Mouse (Mus musculus): ENCODE results near the gene Insl6. TPM values are rescaled to one million over a fixed set of nuclear protein-coding genes. Genes with fewer than 3 reads are reported as not detected.

The Insl6 gene
- total RNA-seq, 2 experiments from 2014 or later, result 0.80 to 0.83 TPM

DNA sequence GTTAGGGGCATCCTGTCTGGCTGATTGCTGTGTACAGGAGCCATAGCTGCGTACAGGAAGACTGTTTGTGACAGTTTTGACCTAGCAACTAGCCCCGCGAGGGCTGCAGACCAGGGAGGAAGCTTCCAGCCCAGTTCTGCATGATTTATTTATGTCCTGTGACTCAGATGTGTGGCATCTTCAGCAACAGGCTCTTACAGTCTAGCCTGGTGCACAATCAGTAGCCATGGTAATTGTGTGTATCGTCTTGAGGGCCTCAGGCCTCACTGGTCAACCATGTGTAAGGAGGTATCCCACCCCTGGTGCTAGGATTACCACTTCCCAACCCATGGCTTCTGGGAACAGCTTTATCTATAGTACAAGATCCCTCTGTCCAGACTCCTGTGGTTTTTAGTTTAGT, 32.6 kb downstream of the Insl6 start:
- no peak for DNase-seq (ENCODE audit: low spot score in 2 of 2)

GRCm38 (mm10) chr19:29291532-29291931, 33.6 kb downstream of the Insl6 start:
- no peak for DNase-seq (ENCODE audit: low spot score in 2 of 2)

DNA sequence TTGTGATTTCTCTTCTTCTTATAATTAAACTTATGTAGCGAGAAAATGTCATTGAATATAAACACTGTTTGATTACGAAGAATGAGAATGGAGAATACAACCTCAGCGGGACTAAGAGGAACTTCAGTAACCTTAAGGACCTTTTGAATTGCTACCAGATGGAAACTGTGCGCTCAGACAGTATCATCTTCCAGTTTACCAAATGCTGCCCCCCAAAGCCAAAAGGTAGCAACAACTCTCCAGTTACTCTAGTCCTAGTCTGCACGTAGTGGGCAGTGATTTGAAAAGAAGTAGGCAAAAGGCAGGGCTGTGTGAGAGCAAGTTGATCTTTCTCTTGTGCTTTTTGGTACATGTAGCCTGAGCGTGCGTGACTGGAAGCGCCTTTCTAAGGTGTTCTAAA, 37.3 kb downstream of the Insl6 start:
- no peak for DNase-seq (ENCODE audit: low spot score in 2 of 2)

GRCm38 (mm10) chr19:29285451-29285869, 39.7 kb downstream of the Insl6 start:
- DNase-seq (ENCODE audit: low spot score in 2 of 2), result no peak

DNA sequence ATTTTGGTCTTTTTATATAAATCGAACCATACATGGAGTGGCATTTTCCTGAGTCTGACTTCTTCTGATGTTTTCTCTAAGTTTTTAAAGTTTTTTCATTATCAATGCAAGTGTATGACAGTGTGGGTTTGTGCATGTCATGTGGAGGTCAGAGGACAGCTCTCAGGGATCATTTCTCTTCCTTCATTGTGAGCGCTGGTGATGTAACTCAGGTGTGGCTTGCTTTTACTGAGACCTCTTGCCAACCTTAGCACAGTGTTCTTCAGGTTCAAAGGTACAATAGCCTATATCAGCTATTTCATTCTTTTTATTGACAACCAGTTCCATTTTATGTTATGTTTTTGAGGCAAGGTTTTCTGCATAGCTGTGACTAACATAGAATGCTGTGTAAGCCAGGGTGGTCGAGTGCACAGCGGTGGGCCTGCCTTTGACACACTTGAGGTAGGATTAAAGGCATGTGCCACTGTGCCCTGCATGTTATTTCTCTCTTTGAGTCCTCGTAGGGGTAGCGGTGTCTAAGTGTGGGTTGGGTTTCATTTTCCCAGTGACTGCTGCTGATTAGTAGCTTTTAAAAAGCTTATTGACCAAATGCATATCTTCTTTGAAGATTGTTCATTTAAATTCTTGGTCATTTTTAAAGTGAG, 46.1 kb downstream of the Insl6 start:
- DNase-seq (ENCODE audit: low spot score in 2 of 2), result no peak

GRCm38 (mm10) chr19:29276414-29276813, 48.7 kb downstream of the Insl6 start:
- DNase-seq (ENCODE audit: low spot score in 2 of 2), result no peak

DNA sequence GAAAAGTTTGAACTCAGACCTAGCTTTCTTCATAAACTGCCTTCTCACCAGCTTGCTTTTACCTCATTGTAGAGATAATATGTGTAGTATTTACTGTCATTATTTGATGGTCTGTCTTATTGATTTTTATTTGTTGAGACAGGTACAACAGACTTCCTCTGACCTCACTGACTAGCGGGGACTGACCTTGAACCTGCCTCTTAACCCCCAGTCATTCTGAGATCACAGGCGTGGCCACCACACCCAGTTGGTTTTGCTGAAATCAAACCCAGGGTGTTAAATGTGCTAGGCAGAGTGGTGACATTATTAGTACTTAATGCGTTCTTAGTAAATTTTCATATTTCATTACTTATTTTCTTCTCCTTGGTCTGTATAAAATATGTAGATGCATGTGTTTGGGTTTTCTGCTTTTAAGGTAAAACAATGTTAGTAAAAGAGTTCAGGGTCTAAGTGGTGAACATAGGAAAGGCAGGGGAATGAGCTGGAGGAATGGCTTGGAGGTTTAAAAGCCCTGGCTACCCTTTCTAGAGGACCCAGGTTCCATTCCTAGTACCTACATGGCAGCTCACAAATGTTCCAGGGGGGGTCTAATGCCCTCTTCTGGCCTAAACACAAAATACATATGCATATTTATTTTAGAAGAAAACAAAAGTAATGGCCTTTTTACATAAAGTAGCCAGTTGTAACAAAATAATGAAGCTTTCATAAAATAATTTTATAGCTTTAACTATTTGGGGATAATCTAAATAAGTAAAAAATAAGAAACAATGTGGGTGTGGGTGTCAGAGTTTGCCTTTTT, 52.9 kb downstream of the Insl6 start:
- no peak for DNase-seq (ENCODE audit: low spot score in 2 of 2)

Other genes starting within 250 kb of the Insl6 start
- 10 to 100 TPM; 11.6 to 12.6 TPM for gene Rcl1, start 224.0 kb downstream of the Insl6 start, total RNA-seq (2021)
- gene Jak2, start 73.5 kb downstream of the Insl6 start, total RNA-seq (2021), result 10 to 100 TPM; 16.2 to 18.4 TPM
- 1 to 10 TPM in 1 of 2 experiments, under 1 TPM in 1; 0.78 to 1.1 TPM for gene Rln1, start 9.3 kb upstream of the Insl6 start, total RNA-seq (2021)
- 10 to 100 TPM; 35.6 to 41.7 TPM for gene Plgrkt, start 42.0 kb upstream of the Insl6 start, total RNA-seq (2021)
- 1 to 10 TPM in 1 of 2 experiments, under 1 TPM in 1; 0.76 to 1.1 TPM for gene Cd274, start 42.1 kb upstream of the Insl6 start, total RNA-seq (2021)
- gene Pdcd1lg2, start 85.6 kb upstream of the Insl6 start, total RNA-seq (2021), result not detected
- gene Ric1, start 196.9 kb upstream of the Insl6 start, total RNA-seq (2021), result 10 to 100 TPM; 34.2 to 40.2 TPM